Mouse (Mus musculus): ENCODE data around the gene Wipi1.

Wipi1 gene

GRCm38 (mm10) chr11:109546305-109547001 lies 65.3 kb downstream of the Wipi1 start:
- intact Hi-C loops (cut with DNase I), result no loop called here

- intact Hi-C loops (cut with DNase I), result no loop called here
Observed at GRCm38 (mm10) chr11:109545700-109546143, 66.0 kb downstream of the Wipi1 start.

- intact Hi-C loops (cut with DNase I), result no loop called here
Observed at GRCm38 (mm10) chr11:109545265-109545664, 66.5 kb downstream of the Wipi1 start.

- intact Hi-C loops (cut with DNase I), result no loop called here
Observed at GRCm38 (mm10) chr11:109544432-109544831, 67.3 kb downstream of the Wipi1 start.

GRCm38 (mm10) chr11:109543466-109543865 lies 68.3 kb downstream of the Wipi1 start:
- intact Hi-C loops (cut with DNase I), result no loop called here

GRCm38 (mm10) chr11:109539290-109539689 lies 72.5 kb downstream of the Wipi1 start:
- intact Hi-C loops (cut with DNase I), result no loop called here

GRCm38 (mm10) chr11:109536939-109537338 lies 74.8 kb downstream of the Wipi1 start:
- intact Hi-C loops (cut with DNase I), result no loop called here

GRCm38 (mm10) chr11:109535966-109536365 lies 75.8 kb downstream of the Wipi1 start:
- intact Hi-C loops (cut with DNase I), result no loop called here

GRCm38 (mm10) chr11:109530030-109530429 lies 81.7 kb downstream of the Wipi1 start:
- intact Hi-C loops (cut with DNase I), result no loop called here

GRCm38 (mm10) chr11:109525571-109525970 lies 86.2 kb downstream of the Wipi1 start:
- intact Hi-C loops (cut with DNase I), result no loop called here

- intact Hi-C loops (cut with DNase I), result no loop called here
Observed at GRCm38 (mm10) chr11:109524869-109525268, 86.9 kb downstream of the Wipi1 start.
